Mouse (Mus musculus) cortical plate, adult 2 months (tissue): ENCODE results near the gene Gemin6. TPM values are rescaled to one million over a fixed set of nuclear protein-coding genes. Genes with fewer than 3 reads are reported as not detected.
"Not testable (repeated sequence)": the region's sequence is repeated elsewhere in the genome, so short reads cannot be mapped to it uniquely, and the experiment has no call there.

Source experiments
- H3K27ac ChIP-seq: fragments of 200-500 bp; 2 replicates; pipeline ENCODE4 v1.5.1; 2012; ENCODE audit warnings: low read length, control low read depth, inconsistent platforms; ENCODE audit not compliant: insufficient read depth
- H3K4me1 ChIP-seq: fragments of 200-500 bp; 2 replicates; pipeline ENCODE4 v1.6.1; 2011; ENCODE audit warnings: low read length; ENCODE audit not compliant: control insufficient read depth, insufficient read depth
- H3K4me3 ChIP-seq: fragments of 200-500 bp; 2 replicates; pipeline ENCODE4 v1.5.1; 2011; ENCODE audit warnings: mild to moderate bottlenecking, low read length, control low read depth; ENCODE audit not compliant: insufficient read depth
- CTCF ChIP-seq: fragments of 200-500 bp; IDR thresholded peaks from 2 replicates; pipeline ENCODE4 v1.5.1; 2011; ENCODE audit warnings: mild to moderate bottlenecking, control low read depth, low read length; ENCODE audit not compliant: insufficient read depth; ENCODE audit errors: extremely low read depth
- POLR2A ChIP-seq: fragments of 200-500 bp; IDR thresholded peaks from 2 replicates; pipeline ENCODE4 v1.6.1; 2011; ENCODE audit warnings: mild to moderate bottlenecking, low read length, control low read depth; ENCODE audit not compliant: insufficient read depth; ENCODE audit errors: extremely low read depth
- polyA plus RNA-seq: library from polyadenylated mRNA; depleted of rRNA; stranded (reverse); fragments of >200 nt; gene quantifications from 2 replicates; pipeline ENCODE4 v1.2.3, GENCODE M21; 2012; rRNA removed

Gene Gemin6
- polyA plus RNA-seq, 1 experiment: 7.6 TPM

GRCm38 (mm10) chr17:80267065-80267464, 42.8 kb downstream of the Gemin6 start:
- TF ChIP-seq CTCF: no peak
- no peak overlapping the region for H3K27ac ChIP-seq

GRCm38 (mm10) chr17:80268151-80268550, 43.9 kb downstream of the Gemin6 start:
- Histone ChIP-seq H3K27ac (no peak overlapping the region), H3K4me3 (no peak overlapping the region), H3K4me1 (no peaks in the 10 kb centered on the region)
- TF ChIP-seq CTCF (no peak), POLR2A (no peak)

More at GRCm38 (mm10) chr17:80267065-80267464, 42.8 kb downstream of the Gemin6 start:
- Histone ChIP-seq H3K4me3 (no peak overlapping the region), H3K4me1 (no peaks in the 10 kb centered on the region)

GRCm38 (mm10) chr17:80270622-80271021, 46.4 kb downstream of the Gemin6 start:
- not testable (repeated sequence) for H3K4me1 ChIP-seq, H3K4me3 ChIP-seq, H3K27ac ChIP-seq

Other genes starting within 250 kb of the Gemin6 start
- gene Hnrnpll, start 162.1 kb upstream of the Gemin6 start, polyA plus RNA-seq: 48.1 and 48.2 TPM in 2 replicates
- gene Galm, start 97.0 kb upstream of the Gemin6 start, polyA plus RNA-seq: 2.2 and 2.4 TPM in 2 replicates
- 136 and 137 TPM in 2 replicates for gene Srsf7, start 17.1 kb upstream of the Gemin6 start, polyA plus RNA-seq
- 0.08 and 0.11 TPM in 2 replicates for gene Ttc39d, start 17.0 kb upstream of the Gemin6 start, polyA plus RNA-seq
- 30.4 and 33.2 TPM in 2 replicates for gene Morn2, start 65.8 kb downstream of the Gemin6 start, polyA plus RNA-seq
- 31.7 and 32.5 TPM in 2 replicates for gene Dhx57, start 66.0 kb downstream of the Gemin6 start, polyA plus RNA-seq
- gene Arhgef33, start 83.0 kb downstream of the Gemin6 start, polyA plus RNA-seq: 2.4 and 2.8 TPM in 2 replicates
- not detected in 2 replicates for gene Gm10190, start 149.1 kb downstream of the Gemin6 start, polyA plus RNA-seq